8 mouse cellular contexts compared by ENCODE assay signal in genomic region chr5:33782999-33783390, GRCm38 (mm10). TPM values are rescaled to one million over a fixed set of nuclear protein-coding genes. Genes with fewer than 3 reads are reported as not detected.
DNase-seq lines count a peak whose midpoint lies in the region; ATAC-seq and TF ChIP-seq lines count a peak whose summit lies in the region.

No protein-coding gene starts in this region.

- peak overlapping the region; percentile 93 for H3K4me2 ChIP-seq in heart, embryonic 13.5 days
- H3K4me2 ChIP-seq in forebrain, embryonic 16.5 days (ENCODE audit: low read length): peak overlapping the region; percentile 77
- H3K4me2 ChIP-seq in liver, embryonic 16.5 days (ENCODE audit: low read depth, low read length): peak overlapping the region; percentile 82

- peak overlapping the region; percentile 13; the same call in 1 of the 2 replicates for H3K27ac ChIP-seq in heart, embryonic 13.5 days (replicated peaks)
- no peak overlapping the region for H3K27ac ChIP-seq in ES-E14 (ENCODE audit: insufficient read depth, low read depth, low read length, poor library complexity, severe bottlenecking)
- H3K27ac ChIP-seq in forebrain, embryonic 16.5 days (ENCODE audit: low read length): peak overlapping the region; percentile 85
- no peak overlapping the region for H3K27ac ChIP-seq in liver, embryonic 16.5 days (ENCODE audit: low read length)

- 0 out of 2 replicates have a peak, but pooled peaks cover under 1% of the 10 kb centered on the region for H3K36me3 ChIP-seq in heart, embryonic 13.5 days
- no peaks in the 10 kb centered on the region for H3K36me3 ChIP-seq in ES-E14 (ENCODE audit: control insufficient read depth, insufficient read depth, low read length, poor library complexity, severe bottlenecking)
- H3K36me3 ChIP-seq in forebrain, embryonic 16.5 days (ENCODE audit: control insufficient read depth, insufficient read depth): no peaks in the 10 kb centered on the region
- no peaks in the 10 kb centered on the region for H3K36me3 ChIP-seq in liver, embryonic 16.5 days (ENCODE audit: control insufficient read depth, insufficient read depth)

- H3K4me1 ChIP-seq in heart, embryonic 13.5 days: peaks cover 20% of the 10 kb centered on the region
- H3K4me1 ChIP-seq in ES-E14 (ENCODE audit: control insufficient read depth in 2 of 2, insufficient read depth in 2 of 2, low read length in 2 of 2, poor library complexity in 1 of 2): peaks cover 0 to 2% of the 10 kb centered on the region in 2 experiments; a peak in 1 of 4 replicates
- H3K4me1 ChIP-seq in forebrain, embryonic 16.5 days (replicated peaks; ENCODE audit: control insufficient read depth, insufficient read depth, low read length): peaks cover 16% of the 10 kb centered on the region
- H3K4me1 ChIP-seq in liver, embryonic 16.5 days (ENCODE audit: control insufficient read depth, low read depth, low read length): peaks cover 15% of the 10 kb centered on the region

- H3K9me3 ChIP-seq in heart, embryonic 13.5 days: no peaks in the 10 kb centered on the region
- no peaks in the 10 kb centered on the region for H3K9me3 ChIP-seq in ES-E14 (ENCODE audit: control insufficient read depth, insufficient read depth, low read depth, low read length)
- no peaks in the 10 kb centered on the region for H3K9me3 ChIP-seq in forebrain, embryonic 16.5 days (ENCODE audit: control insufficient read depth, low read length)
- H3K9me3 ChIP-seq in liver, embryonic 16.5 days (replicated peaks; ENCODE audit: control insufficient read depth, low read length): no peaks in the 10 kb centered on the region

- peak overlapping the region; percentile 80 for H3K9ac ChIP-seq in heart, embryonic 13.5 days
- H3K9ac ChIP-seq in ES-E14 (ENCODE audit: insufficient read depth, low read depth, low read length, poor library complexity, severe bottlenecking): peak overlapping the region; percentile 47; the same call in 1 of the 2 replicates
- H3K9ac ChIP-seq in forebrain, embryonic 16.5 days (replicated peaks; ENCODE audit: low read depth, low read length): peak overlapping the region; percentile 90
- peak overlapping the region; percentile 87 for H3K9ac ChIP-seq in liver, embryonic 16.5 days (ENCODE audit: low read depth, low read length)

- whole genome bisulfite sequencing in heart, embryonic 13.5 days: 8% methylated on average over 6 of the region's 6 CpGs
- WGBS in forebrain, embryonic 16.5 days: 10% methylated on average over 6 of the region's 6 CpGs
- WGBS in liver, embryonic 16.5 days (ENCODE audit: insufficient replicate concordance): 10% methylated on average over 6 of the region's 6 CpGs

- in situ Hi-C loops in ES-E14 (cut with MboI; ENCODE audit: low sequenced_read_pairs in 2 of 2, unreplicated experiment in 2 of 2): no loop called here

- peak overlapping the region; percentile 88 for H3K4me3 ChIP-seq in heart, embryonic 13.5 days
- peak overlapping the region; percentile 88 to 98 for H3K4me3 ChIP-seq in ES-E14 (ENCODE audit: insufficient read depth in 1 of 2, low read depth in 1 of 2, low read length in 2 of 2, poor library complexity in 1 of 2, severe bottlenecking in 1 of 2)
- peak overlapping the region; percentile 80 for H3K4me3 ChIP-seq in forebrain, embryonic 16.5 days (replicated peaks; ENCODE audit: low read length)
- H3K4me3 ChIP-seq in liver, embryonic 16.5 days (ENCODE audit: low read depth, low read length): peak overlapping the region; percentile 95

- 0 out of 2 replicates have a peak, but pooled peaks have one; percentile 45 for ATAC-seq in heart, embryonic 13.5 days (ENCODE audit: extremely low read depth, insufficient number of reproducible peaks, low FRiP score, low TSS enrichment)
- peak; percentile 71; the same call in 1 of the 2 replicates for ATAC-seq in forebrain, embryonic 16.5 days
- ATAC-seq in liver, embryonic 16.5 days (ENCODE audit: low read depth): no peak
- no peak for ATAC-seq in activated CD4-positive, CD25-positive, alpha-beta regulatory T cell, adult 4 months

- no peaks in the 10 kb centered on the region; the same call in 1 of the 2 replicates for H3K27me3 ChIP-seq in heart, embryonic 13.5 days (replicated peaks)
- H3K27me3 ChIP-seq in forebrain, embryonic 16.5 days (replicated peaks; ENCODE audit: control insufficient read depth, insufficient read depth, low read length): no peaks in the 10 kb centered on the region
- H3K27me3 ChIP-seq in liver, embryonic 16.5 days (ENCODE audit: control insufficient read depth, insufficient read depth, low read depth, low read length): no peaks in the 10 kb centered on the region

- intact Hi-C loops in heart, postnatal 14 days (cut with DNase I): loop anchor here (2.0 kb wide), 1 partner anchor 36 kb away; no protein-coding TSS in a partner anchor

- DNase-seq in heart, postnatal 14 days: no peak
- no peak for DNase-seq in ES-E14 (ENCODE audit: low read depth, low spot score)
- no peak for DNase-seq in thymus, postnatal 36 days
- DNase-seq in cerebellum, adult 11 months: no peak

TF ChIP-seq in ES-E14, 5 proteins besides CTCF, POLR2A, EP300 and RAD21:
- TF ChIP-seq HCFC1 (IDR thresholded peaks at IDR 0.05; ENCODE audit: borderline replicate concordance, insufficient read depth, low read length) (no peak), ZC3H11A (IDR thresholded peaks at IDR 0.05; ENCODE audit: borderline replicate concordance, low read depth, low read length) (no peak), MAFK (IDR thresholded peaks at IDR 0.05; ENCODE audit: insufficient read depth, low read depth, low read length) (no peak), CHD2 (IDR thresholded peaks at IDR 0.05; ENCODE audit: low read depth, low read length) (no peak), ZNF384 (IDR thresholded peaks at IDR 0.05; ENCODE audit: low read depth, low read length) (no peak)

RNA-seq across cellular contexts. Expression of gene Letm1, which starts 0.4 kb away (rescaled TPM):
- 40.9 and 43.5 TPM in 2 replicates for polyA plus RNA-seq in heart, embryonic 13.5 days (2015; fragmentation: Nextera tagmentation; extraction: Ambion mirVana)
- 100 to 1,000 TPM; 148 to 169 TPM for total RNA-seq in heart, postnatal 14 days (2021)
- 36.5 and 49.4 TPM in 2 replicates for total RNA-seq in ES-E14 (2012; rRNA removed)
- polyA plus RNA-seq in forebrain, embryonic 16.5 days (2015; fragmentation: Nextera tagmentation; extraction: Ambion mirVana): 66.9 and 68.1 TPM in 2 replicates
- polyA plus RNA-seq in liver, embryonic 16.5 days (2015; fragmentation: Nextera tagmentation; extraction: Ambion mirVana): 12.9 and 14.7 TPM in 2 replicates
- polyA plus RNA-seq in activated CD4-positive, CD25-positive, alpha-beta regulatory T cell, adult 4 months (2017; shearing (Covaris generic)): 10 to 100 TPM; 18.0 to 22.2 TPM

RNA-seq across cellular contexts. Expression of gene Nsd2, which starts 37.5 kb away (rescaled TPM):
- polyA plus RNA-seq in heart, embryonic 13.5 days (2015; fragmentation: Nextera tagmentation; extraction: Ambion mirVana): 26.5 and 30.3 TPM in 2 replicates
- total RNA-seq in heart, postnatal 14 days (2021): 10 to 100 TPM; 27.5 to 43.7 TPM
- 31.3 and 39.2 TPM in 2 replicates for total RNA-seq in ES-E14 (2012; rRNA removed)
- polyA plus RNA-seq in forebrain, embryonic 16.5 days (2015; fragmentation: Nextera tagmentation; extraction: Ambion mirVana): 89.8 and 92.6 TPM in 2 replicates
- 17.1 and 20.2 TPM in 2 replicates for polyA plus RNA-seq in liver, embryonic 16.5 days (2015; fragmentation: Nextera tagmentation; extraction: Ambion mirVana)
- polyA plus RNA-seq in activated CD4-positive, CD25-positive, alpha-beta regulatory T cell, adult 4 months (2017; shearing (Covaris generic)): 10 to 100 TPM; 17.2 to 17.8 TPM

Comparison
In these comparisons a context has a peak if more than half of its experiments do, and no peak if none do; other contexts are left out.
1. ATAC-seq: peak in heart, embryonic 13.5 days (single experiment) and forebrain, embryonic 16.5 days (single experiment); none in liver, embryonic 16.5 days (single experiment) and activated CD4-positive, CD25-positive, alpha-beta regulatory T cell, adult 4 months (single experiment).
2. H3K27ac ChIP-seq: peak in heart, embryonic 13.5 days (single experiment) and forebrain, embryonic 16.5 days (single experiment); none in ES-E14 (single experiment) and liver, embryonic 16.5 days (single experiment).
3. Peak in every context shown above with its lines, with median percentiles within 50 percentile points of each other: H3K4me2 ChIP-seq, H3K4me3 ChIP-seq and H3K9ac ChIP-seq.